In genomic region chr7:109083113-109083812, GRCm38 (mm10) we compare ENCODE assay signal across 9 mouse cellular contexts. TPM values are rescaled to one million over a fixed set of nuclear protein-coding genes. Genes with fewer than 3 reads are reported as not detected.
DNase-seq lines count a peak whose midpoint lies in the region; ATAC-seq and TF ChIP-seq lines count a peak whose summit lies in the region.
"Had no signal": no experiment of that assay in that cellular context is flagged by ENCODE, and none has a peak within 500 bp of the region (broad histone marks: within the 10 kb centered on the region; RNA-seq: fewer than 3 reads in every experiment).

Ric3 (minus strand) TSS chr7:109083331.

- H3K36me3 ChIP-seq in megakaryocyte, embryonic 14.5 days (replicated peaks; ENCODE audit: low read length) = no peaks in the 10 kb centered on the region
- no peaks in the 10 kb centered on the region for H3K36me3 ChIP-seq in intestine, postnatal 0 days (ENCODE audit: control insufficient read depth, insufficient read depth)
- H3K36me3 ChIP-seq in midbrain, embryonic 10.5 days = no peaks in the 10 kb centered on the region
- no peaks in the 10 kb centered on the region for H3K36me3 ChIP-seq in stomach, embryonic 14.5 days (ENCODE audit: control insufficient read depth, insufficient read depth, low read length)

- no peak for ATAC-seq in megakaryocyte, adult 5-6 weeks (ENCODE audit: poor library complexity, severe bottlenecking)
- no peak for ATAC-seq in intestine, postnatal 0 days
- peak; percentile 18; the same call in 1 of the 2 replicates for ATAC-seq in stomach, embryonic 14.5 days (ENCODE audit: insufficient number of reproducible peaks, insufficient read depth, low FRiP score, low read depth)

- H3K27ac ChIP-seq in intestine, postnatal 0 days (ENCODE audit: low read depth, low read length) = no peak within 1 kb of the TSS
- H3K27ac ChIP-seq in midbrain, embryonic 10.5 days (replicated peaks) = peak within 1 kb of the TSS; percentile 87
- H3K27ac ChIP-seq in stomach, embryonic 14.5 days (ENCODE audit: low read length) = no peak within 1 kb of the TSS
- H3K27ac ChIP-seq: macrophage had no signal

- no peak within 1 kb of the TSS for H3K9ac ChIP-seq in intestine, postnatal 0 days (ENCODE audit: low read depth, low read length)
- no peak within 1 kb of the TSS for H3K9ac ChIP-seq in stomach, embryonic 14.5 days (replicated peaks; ENCODE audit: low read depth, low read length)

- peak within 1 kb of the TSS; percentile 67 for H3K4me2 ChIP-seq in intestine, postnatal 0 days (replicated peaks; ENCODE audit: low read depth)
- H3K4me2 ChIP-seq in stomach, embryonic 14.5 days (replicated peaks; ENCODE audit: low read depth, low read length) = peak within 1 kb of the TSS; percentile 51

- 6% methylated on average over 50 of the region's 50 CpGs for WGBS in intestine, postnatal 0 days
- WGBS in midbrain, embryonic 10.5 days = 4% methylated on average over 50 of the region's 50 CpGs
- 4% methylated on average over 50 of the region's 50 CpGs for WGBS in stomach, embryonic 14.5 days

- peaks cover 14% of the 10 kb centered on the region for H3K27me3 ChIP-seq in megakaryocyte, embryonic 14.5 days (replicated peaks)
- H3K27me3 ChIP-seq in intestine, postnatal 0 days (replicated peaks; ENCODE audit: control insufficient read depth, insufficient read depth, low read length) = peaks cover 19% of the 10 kb centered on the region; the same call in 1 of the 2 replicates
- H3K27me3 ChIP-seq in midbrain, embryonic 10.5 days (ENCODE audit: low read depth, poor library complexity, severe bottlenecking) = peaks cover 9% of the 10 kb centered on the region; the same call in 1 of the 2 replicates
- peaks cover 8% of the 10 kb centered on the region; the same call in 1 of the 2 replicates for H3K27me3 ChIP-seq in stomach, embryonic 14.5 days (ENCODE audit: control insufficient read depth, insufficient read depth, low read length)

- peaks cover 7% of the 10 kb centered on the region for H3K9me3 ChIP-seq in megakaryocyte, embryonic 14.5 days
- no peaks in the 10 kb centered on the region for H3K9me3 ChIP-seq in intestine, postnatal 0 days (ENCODE audit: control insufficient read depth)
- H3K9me3 ChIP-seq in midbrain, embryonic 10.5 days (replicated peaks) = no peaks in the 10 kb centered on the region
- H3K9me3 ChIP-seq in stomach, embryonic 14.5 days (ENCODE audit: control insufficient read depth, low read depth, low read length) = no peaks in the 10 kb centered on the region

- TF ChIP-seq CTCF in intestine, postnatal 0 days (IDR thresholded peaks at IDR 0.05; ENCODE audit: low read depth) = no peak

- peaks cover 6% of the 10 kb centered on the region for H3K4me1 ChIP-seq in megakaryocyte, embryonic 14.5 days
- 0 out of 2 replicates have a peak, but pooled peaks cover 3% of the 10 kb centered on the region for H3K4me1 ChIP-seq in intestine, postnatal 0 days (replicated peaks; ENCODE audit: control insufficient read depth, insufficient read depth, low read length)
- H3K4me1 ChIP-seq in midbrain, embryonic 10.5 days = peaks cover 18% of the 10 kb centered on the region
- H3K4me1 ChIP-seq in stomach, embryonic 14.5 days (ENCODE audit: control insufficient read depth, insufficient read depth, low read length) = 0 out of 2 replicates have a peak, but pooled peaks cover 5% of the 10 kb centered on the region

- peak; percentile 29 for DNase-seq in embryo, embryonic 11.5 days (ENCODE audit: low read depth, low spot score)
- DNase-seq in heart, adult 11 months = peak; percentile 95
- peak; percentile 79 to 86 for DNase-seq in left cerebral cortex, postnatal 10 days (ENCODE audit: extremely low spot score in 1 of 2, low spot score in 2 of 2)
- DNase-seq in midbrain, embryonic 10.5 days (ENCODE audit: low spot score) = peak; percentile 79

- intact Hi-C loops in left cerebral cortex, postnatal 10 days (cut with DNase I) = no loop called here

- peak within 1 kb of the TSS; percentile 88 for H3K4me3 ChIP-seq in megakaryocyte, embryonic 14.5 days (replicated peaks)
- peak within 1 kb of the TSS; percentile 40 for H3K4me3 ChIP-seq in intestine, postnatal 0 days (ENCODE audit: low read depth, low read length)
- H3K4me3 ChIP-seq in midbrain, embryonic 10.5 days = peak within 1 kb of the TSS; percentile 75
- peak within 1 kb of the TSS; percentile 47 for H3K4me3 ChIP-seq in stomach, embryonic 14.5 days (ENCODE audit: low read depth, low read length)

RNA-seq across cellular contexts. Expression of gene Ric3, which starts in this region (rescaled TPM):
- polyA plus RNA-seq in megakaryocyte, embryonic 14.5 days (2012; ENCODE audit: insufficient read depth, low replicate concordance) = 0.31 TPM in 1 of 2 replicates, not detected in the other
- total RNA-seq in megakaryocyte, adult 5-6 weeks (2015) = 0.05 TPM in 1 of 2 replicates, not detected in the other
- 0.08 and 0.33 TPM in 2 replicates for total RNA-seq in megakaryocyte, adult 5-6 weeks (2017)
- polyA plus RNA-seq in intestine, postnatal 0 days (2015; fragmentation: Nextera tagmentation; extraction: Ambion mirVana) = 1.0 and 1.2 TPM in 2 replicates
- total RNA-seq in left cerebral cortex, postnatal 10 days (2021) = 10 to 100 TPM; 50.0 to 53.7 TPM
- 19.8 and 23.4 TPM in 2 replicates for polyA plus RNA-seq in midbrain, embryonic 10.5 days (2016; fragmentation: Nextera tagmentation; extraction: Ambion mirVana)
- 3.8 and 5.4 TPM in 2 replicates for polyA plus RNA-seq in stomach, embryonic 14.5 days (2014; fragmentation: Nextera tagmentation; extraction: Ambion mirVana)

Comparison
In these comparisons a context has a peak if more than half of its experiments do, and no peak if none do; other contexts are left out.
1. RNA of gene Ric3 (total RNA-seq): 50.0 to 53.7 TPM in left cerebral cortex, postnatal 10 days; 0.05 to 0.33 TPM in megakaryocyte, adult 5-6 weeks; every median in the first group is over 10 times any median in the second.
2. DNase-seq: peak in every context shown above with its lines; median percentile 95 in heart, adult 11 months; 82 in left cerebral cortex, postnatal 10 days; 79 in midbrain, embryonic 10.5 days; 29 in embryo, embryonic 11.5 days.
3. Peak in every context shown above with its lines, with median percentiles within 50 percentile points of each other: H3K4me3 ChIP-seq.